Comparison of ENCODE assay signal across 8 mouse cellular contexts in genomic region chr9:53829081-53829865, GRCm38 (mm10). TPM values are rescaled to one million over a fixed set of nuclear protein-coding genes. Genes with fewer than 3 reads are reported as not detected.
A peak's percentile ranks its signal among the peaks of the same experiment; 100 is the strongest.
DNase-seq lines count a peak whose midpoint lies in the region; ATAC-seq and TF ChIP-seq lines count a peak whose summit lies in the region.

No protein-coding gene starts in this region.

- peak overlapping the region; percentile 48; the same call in 1 of the 2 replicates for H3K9ac ChIP-seq in limb, embryonic 12.5 days (replicated peaks)
- peak overlapping the region; percentile 71 for H3K9ac ChIP-seq in midbrain, embryonic 14.5 days (replicated peaks; ENCODE audit: low read length)

- no peak for TF ChIP-seq POLR2A in kidney, adult 2 months (IDR thresholded peaks at IDR 0.05; ENCODE audit: low read depth, low read length)

- WGBS in kidney, adult 2 months: 16% methylated on average over 14 of the region's 14 CpGs
- 22% methylated on average over 14 of the region's 14 CpGs for WGBS in limb, embryonic 12.5 days
- 18% methylated on average over 14 of the region's 14 CpGs for WGBS in midbrain, embryonic 14.5 days

- TF ChIP-seq CTCF in kidney, adult 2 months (conservative IDR thresholded peaks at IDR 0.05; ENCODE audit: insufficient read depth, insufficient read length, low read depth, low read length): no peak

- no peaks in the 10 kb centered on the region for H3K27me3 ChIP-seq in kidney, adult 2 months (replicated peaks; ENCODE audit: control insufficient read depth, insufficient read depth, low read length)
- H3K27me3 ChIP-seq in limb, embryonic 12.5 days: 0 out of 2 replicates have a peak, but pooled peaks cover 4% of the 10 kb centered on the region
- H3K27me3 ChIP-seq in midbrain, embryonic 14.5 days (ENCODE audit: control insufficient read depth, insufficient read depth, low read length): no peaks in the 10 kb centered on the region

- peak; percentile 13 for DNase-seq in urinary bladder, postnatal 25 days (ENCODE audit: low spot score)
- DNase-seq in urinary bladder, postnatal 10 days (ENCODE audit: low spot score): no peak
- DNase-seq in cerebellum, adult 9-11 months: peak; percentile 18
- DNase-seq in frontal cortex, postnatal 25 days (ENCODE audit: low spot score in 2 of 2): peak; percentile 25 to 40
- peak; percentile 57 for DNase-seq in kidney, adult 2 months
- DNase-seq in midbrain, embryonic 14.5 days: peak; percentile 93
- DNase-seq in thymus, postnatal 14 days: peak; percentile 58

- H3K27ac ChIP-seq in kidney, adult 2 months (ENCODE audit: insufficient read depth, low read depth, low read length): no peak overlapping the region
- no peak overlapping the region for H3K27ac ChIP-seq in limb, embryonic 12.5 days
- peak overlapping the region; percentile 70 for H3K27ac ChIP-seq in midbrain, embryonic 14.5 days (replicated peaks; ENCODE audit: low read depth, low read length)

- no peak for ATAC-seq in limb, embryonic 12.5 days (ENCODE audit: insufficient number of reproducible peaks, insufficient read depth, low FRiP score, low TSS enrichment, low read depth)
- ATAC-seq in midbrain, embryonic 14.5 days (ENCODE audit: low FRiP score, low TSS enrichment): peak; percentile 66

- no peaks in the 10 kb centered on the region for H3K36me3 ChIP-seq in kidney, adult 2 months (ENCODE audit: control insufficient read depth, insufficient read depth, low read length)
- H3K36me3 ChIP-seq in limb, embryonic 12.5 days: no peaks in the 10 kb centered on the region
- no peaks in the 10 kb centered on the region for H3K36me3 ChIP-seq in midbrain, embryonic 14.5 days (ENCODE audit: control insufficient read depth, insufficient read depth, low read length)

- H3K4me3 ChIP-seq in kidney, adult 2 months (ENCODE audit: insufficient read depth, low read depth, low read length): peak overlapping the region; percentile 58
- peak overlapping the region; percentile 42 for H3K4me3 ChIP-seq in limb, embryonic 12.5 days (replicated peaks)
- peak overlapping the region; percentile 46 for H3K4me3 ChIP-seq in midbrain, embryonic 14.5 days (replicated peaks; ENCODE audit: low read depth, low read length)

- peak overlapping the region; percentile 60 for H3K4me2 ChIP-seq in limb, embryonic 12.5 days
- H3K4me2 ChIP-seq in midbrain, embryonic 14.5 days (ENCODE audit: low read length): peak overlapping the region; percentile 59

- no peaks in the 10 kb centered on the region for H3K9me3 ChIP-seq in limb, embryonic 12.5 days
- no peaks in the 10 kb centered on the region for H3K9me3 ChIP-seq in midbrain, embryonic 14.5 days (ENCODE audit: control insufficient read depth, low read length)

- no peaks in the 10 kb centered on the region for H3K4me1 ChIP-seq in kidney, adult 2 months (ENCODE audit: control insufficient read depth, insufficient read depth, low read length)
- peaks cover 6% of the 10 kb centered on the region; the same call in 1 of the 2 replicates for H3K4me1 ChIP-seq in limb, embryonic 12.5 days (replicated peaks)
- no peaks in the 10 kb centered on the region for H3K4me1 ChIP-seq in midbrain, embryonic 14.5 days (ENCODE audit: control insufficient read depth, insufficient read depth, low read length)

RNA-seq across cellular contexts. Expression of gene Sln, which starts 20.7 kb away (rescaled TPM):
- polyA plus RNA-seq in kidney, adult 2 months (2012; rRNA removed): 0.07 and 7.1 TPM in 2 replicates
- 13.8 and 17.3 TPM in 2 replicates for polyA plus RNA-seq in limb, embryonic 12.5 days (2016; fragmentation: Nextera tagmentation; extraction: Ambion mirVana)
- polyA plus RNA-seq in midbrain, embryonic 14.5 days (2014; fragmentation: Nextera tagmentation; extraction: Ambion mirVana): not detected in 2 replicates

RNA-seq across cellular contexts. Expression of gene Slc35f2, which starts 57.9 kb away (rescaled TPM):
- 16.3 and 18.2 TPM in 2 replicates for polyA plus RNA-seq in kidney, adult 2 months (2012; rRNA removed)
- polyA plus RNA-seq in limb, embryonic 12.5 days (2016; fragmentation: Nextera tagmentation; extraction: Ambion mirVana): 6.5 and 8.2 TPM in 2 replicates
- 7.1 and 7.3 TPM in 2 replicates for polyA plus RNA-seq in midbrain, embryonic 14.5 days (2014; fragmentation: Nextera tagmentation; extraction: Ambion mirVana)
